Mouse (Mus musculus) spleen, adult 10 weeks (tissue): ENCODE data around the gene F7. TPM values are rescaled to one million over a fixed set of nuclear protein-coding genes. Genes with fewer than 3 reads are reported as not detected.

Experiments
- polyA plus RNA-seq: library from polyadenylated mRNA; stranded (reverse); fragments of 350-450 nt; fragmentation: Illumina TruSeq; extraction: RNeasy Lipid Tissue Mini Kit (QIAGEN cat#74804); gene quantifications from one replicate; pipeline ENCODE4 v1.2.3, GENCODE M21; 2015; ENCODE audit warnings: low replicate concordance; ENCODE audit not compliant: insufficient read depth

F7 gene
- 0.25 TPM for polyA plus RNA-seq

GRCm38 (mm10) chr8:13025487-13026224, at the start of gene F7:
F7 (plus strand) TSS chr8:13026034.

GRCm38 (mm10) chr8:13037015-13037414, 11.2 kb downstream of the F7 start, which contains the start of gene F10:
F10 (plus strand) TSS chr8:13037308.

GRCm38 (mm10) chr8:13060441-13061150, 34.8 kb downstream of the F7 start, which contains the start of gene Proz:
Proz (plus strand) TSS chr8:13060914.

Other genes with a start within 250 kb of the F7 start
- 3.7 TPM for gene Mcf2l, start 152.2 kb upstream of the F7 start, polyA plus RNA-seq
- gene F10, start 11.3 kb downstream of the F7 start, polyA plus RNA-seq = 0.97 TPM
- not detected for gene Proz, start 34.9 kb downstream of the F7 start, polyA plus RNA-seq
- 30.1 TPM for gene Pcid2, start 79.4 kb downstream of the F7 start, polyA plus RNA-seq
- 51.4 TPM for gene Cul4a, start 79.6 kb downstream of the F7 start, polyA plus RNA-seq
- gene Lamp1, start 133.1 kb downstream of the F7 start, polyA plus RNA-seq = 324 TPM
- gene Grtp1, start 174.6 kb downstream of the F7 start, polyA plus RNA-seq = 0.41 TPM
- gene Adprhl1, start 228.1 kb downstream of the F7 start, polyA plus RNA-seq = not detected